Mouse (Mus musculus) forebrain, embryonic 12.5 days (tissue): ENCODE data around the gene Hoxd9. TPM values are rescaled to one million over a fixed set of nuclear protein-coding genes. Genes with fewer than 3 reads are reported as not detected.
A peak's percentile ranks its signal among the peaks of the same experiment; 100 is the strongest.

Experiments
- ATAC-seq: fragments of 200-750 bp; cut with Nextera tagmentation; 2 replicates; pipeline ENCODE4 v1.8.0; 2017; ENCODE audit warnings: moderate TSS enrichment; ENCODE audit not compliant: low FRiP score
- H3K27ac ChIP-seq: fragments of 300-500 bp; sonication (generic); 2 replicates; pipeline ENCODE4 v1.5.1; 2016; ENCODE audit warnings: mild to moderate bottlenecking
- H3K27me3 ChIP-seq: fragments of 300-500 bp; sonication (generic); 2 replicates; pipeline ENCODE4 v1.6.1; 2016; ENCODE audit warnings: mild to moderate bottlenecking
- H3K36me3 ChIP-seq: fragments of 300-500 bp; sonication (generic); replicated peaks from 2 replicates; pipeline ENCODE4 v1.6.1; 2016; ENCODE audit warnings: mild to moderate bottlenecking
- H3K4me1 ChIP-seq: fragments of 300-500 bp; sonication (generic); 2 replicates; pipeline ENCODE4 v1.6.1; 2016
- H3K4me2 ChIP-seq: fragments of 300-500 bp; sonication (generic); 2 replicates; pipeline ENCODE4 v1.6.1; 2016; ENCODE audit warnings: mild to moderate bottlenecking, moderate library complexity
- H3K4me3 ChIP-seq: fragments of 300-500 bp; sonication (generic); replicated peaks from 2 replicates; pipeline ENCODE4 v1.5.1; 2016; ENCODE audit warnings: mild to moderate bottlenecking
- H3K9ac ChIP-seq: fragments of 300-500 bp; sonication (generic); 2 replicates; pipeline ENCODE4 v1.6.1; 2016; ENCODE audit warnings: mild to moderate bottlenecking
- H3K9me3 ChIP-seq: fragments of 300-500 bp; sonication (generic); 2 replicates; pipeline ENCODE4 v1.6.1; 2016
- WGBS: fragments of 180-500 bp; shearing (Covaris S2); methylation state at CpG from one replicate; pipeline ENCODE4 v1.1.7; 2016; 5-methylcytosine and 5-hydroxymethylcytosine counted together
- polyA plus RNA-seq: library from polyadenylated mRNA; unstranded; fragments of >200 nt; fragmentation: Nextera tagmentation; extraction: Ambion mirVana; gene quantifications from 2 replicates; pipeline ENCODE4 v1.2.1, GENCODE M21; 2016

Gene Hoxd9
- polyA plus RNA-seq, 1 experiment from 2014 or later: not detected

- H3K36me3 ChIP-seq: no peaks in the 10 kb centered on the region
- 0 out of 2 replicates have a peak, but pooled peaks have one; percentile 58 for ATAC-seq
- H3K4me2 ChIP-seq: peak overlapping the region; percentile 57
Observed at GRCm38 (mm10) chr2:74705467-74706089, 8.1 kb downstream of the Hoxd9 start.

GRCm38 (mm10) chr2:74706393-74706960 is 8.9 kb downstream of the Hoxd9 start:
- ATAC-seq: no peak
- Histone ChIP-seq H3K4me1 (peaks cover 13% of the 10 kb centered on the region), H3K4me3 (no peak overlapping the region), H3K4me2 (no peak overlapping the region), H3K9ac (no peak overlapping the region), H3K27me3 (peaks cover 96% of the 10 kb centered on the region), H3K36me3 (no peaks in the 10 kb centered on the region), H3K27ac (no peak overlapping the region), H3K9me3 (no peaks in the 10 kb centered on the region)
- 2% methylated on average over 13 of the region's 13 CpGs for WGBS

More at GRCm38 (mm10) chr2:74705467-74706089, 8.1 kb downstream of the Hoxd9 start:
- Histone ChIP-seq H3K4me1 (peaks cover 13% of the 10 kb centered on the region), H3K4me3 (peak overlapping the region; percentile 38), H3K27ac (no peak overlapping the region), H3K27me3 (peaks cover 95% of the 10 kb centered on the region), H3K9ac (peak overlapping the region; percentile 33), H3K9me3 (no peaks in the 10 kb centered on the region)
- WGBS: 2% methylated on average over 43 of the region's 85 CpGs

- H3K27ac ChIP-seq: no peak overlapping the region
- peaks cover 97% of the 10 kb centered on the region for H3K27me3 ChIP-seq
- H3K9ac ChIP-seq: no peak overlapping the region
- no peak overlapping the region for H3K4me3 ChIP-seq
- no peak for ATAC-seq
- H3K9me3 ChIP-seq: no peaks in the 10 kb centered on the region
- H3K4me1 ChIP-seq: peaks cover 21% of the 10 kb centered on the region
- no peak overlapping the region for H3K4me2 ChIP-seq
- H3K36me3 ChIP-seq: no peaks in the 10 kb centered on the region
- 6% methylated on average over 7 of the region's 7 CpGs for WGBS
Observed at GRCm38 (mm10) chr2:74707599-74707998, 10.1 kb downstream of the Hoxd9 start.

- Histone ChIP-seq H3K36me3 (no peaks in the 10 kb centered on the region), H3K9me3 (no peaks in the 10 kb centered on the region), H3K4me2 (no peak overlapping the region), H3K27me3 (peaks cover 98% of the 10 kb centered on the region), H3K27ac (no peak overlapping the region), H3K4me1 (peaks cover 21% of the 10 kb centered on the region), H3K4me3 (no peak overlapping the region), H3K9ac (no peak overlapping the region)
- no peak for ATAC-seq
- WGBS: under 1% methylated on average over 4 of the region's 4 CpGs
Observed at GRCm38 (mm10) chr2:74708676-74709075, 11.1 kb downstream of the Hoxd9 start.

- Histone ChIP-seq H3K36me3 (no peaks in the 10 kb centered on the region), H3K4me3 (no peak overlapping the region), H3K27me3 (peaks cover 98% of the 10 kb centered on the region), H3K4me2 (no peak overlapping the region), H3K9me3 (no peaks in the 10 kb centered on the region), H3K4me1 (peaks cover 18% of the 10 kb centered on the region), H3K27ac (no peak overlapping the region), H3K9ac (no peak overlapping the region)
- WGBS: 4% methylated on average over 5 of the region's 5 CpGs
- no peak for ATAC-seq
Observed at GRCm38 (mm10) chr2:74709465-74710419, 12.2 kb downstream of the Hoxd9 start.

- no peaks in the 10 kb centered on the region for H3K36me3 ChIP-seq
- no peak for ATAC-seq
- 0% methylated on average over 16 of the region's 16 CpGs for WGBS
- H3K4me1 ChIP-seq: peaks cover 8% of the 10 kb centered on the region
- no peak overlapping the region for H3K4me2 ChIP-seq
- H3K27ac ChIP-seq: no peak overlapping the region
- H3K9me3 ChIP-seq: no peaks in the 10 kb centered on the region
- no peak overlapping the region for H3K9ac ChIP-seq
- H3K27me3 ChIP-seq: peaks cover 98% of the 10 kb centered on the region
- no peak overlapping the region for H3K4me3 ChIP-seq
Observed at GRCm38 (mm10) chr2:74710929-74711543, 13.5 kb downstream of the Hoxd9 start.

- H3K36me3 ChIP-seq: no peaks in the 10 kb centered on the region
- H3K9ac ChIP-seq: no peak within 1 kb of the TSS; the same call in 1 of the 2 replicates
- H3K27ac ChIP-seq: no peak within 1 kb of the TSS
- ATAC-seq: no peak
- H3K27me3 ChIP-seq: peaks cover 99% of the 10 kb centered on the region
- H3K4me3 ChIP-seq: peak within 1 kb of the TSS; percentile 26
- H3K9me3 ChIP-seq: no peaks in the 10 kb centered on the region
- peak within 1 kb of the TSS; percentile 33; the same call in 1 of the 2 replicates for H3K4me2 ChIP-seq
- peaks cover 8% of the 10 kb centered on the region for H3K4me1 ChIP-seq
- WGBS: under 1% methylated on average over 59 of the region's 65 CpGs
Observed at GRCm38 (mm10) chr2:74711721-74712621, 14.4 kb downstream of the Hoxd9 start, which contains the start of the genes Hoxd3 and Hoxd4. Gene Hoxd3 (plus strand): TSS chr2:74711927. Gene Hoxd4 (plus strand): TSS chr2:74711929.

GRCm38 (mm10) chr2:74713239-74714150 is 16.0 kb downstream of the Hoxd9 start:
- Histone ChIP-seq H3K27ac (no peak overlapping the region), H3K4me1 (peaks cover 8% of the 10 kb centered on the region), H3K4me2 (no peak overlapping the region), H3K36me3 (no peaks in the 10 kb centered on the region), H3K4me3 (no peak overlapping the region), H3K27me3 (peaks cover 100% of the 10 kb centered on the region), H3K9me3 (no peaks in the 10 kb centered on the region), H3K9ac (no peak overlapping the region)
- no peak for ATAC-seq
- WGBS: 2% methylated on average over 19 of the region's 19 CpGs

GRCm38 (mm10) chr2:74714156-74714789 is 16.7 kb downstream of the Hoxd9 start:
- H3K4me2 ChIP-seq: no peak overlapping the region
- no peak overlapping the region for H3K4me3 ChIP-seq
- H3K36me3 ChIP-seq: no peaks in the 10 kb centered on the region
- WGBS: 3% methylated on average over 18 of the region's 18 CpGs
- H3K9ac ChIP-seq: no peak overlapping the region
- no peaks in the 10 kb centered on the region for H3K9me3 ChIP-seq
- peaks cover 100% of the 10 kb centered on the region for H3K27me3 ChIP-seq
- H3K27ac ChIP-seq: no peak overlapping the region
- H3K4me1 ChIP-seq: peaks cover 8% of the 10 kb centered on the region
- ATAC-seq: no peak

- ATAC-seq: no peak
- no peaks in the 10 kb centered on the region for H3K36me3 ChIP-seq
- H3K4me1 ChIP-seq: peaks cover 8% of the 10 kb centered on the region
- H3K4me2 ChIP-seq: no peak overlapping the region
- no peaks in the 10 kb centered on the region for H3K9me3 ChIP-seq
- H3K4me3 ChIP-seq: no peak overlapping the region
- 1% methylated on average over 14 of the region's 14 CpGs for WGBS
- H3K27ac ChIP-seq: no peak overlapping the region
- no peak overlapping the region for H3K9ac ChIP-seq
- peaks cover 100% of the 10 kb centered on the region for H3K27me3 ChIP-seq
Observed at GRCm38 (mm10) chr2:74714881-74715280, 17.4 kb downstream of the Hoxd9 start.
